Mouse (Mus musculus): Measurements from ENCODE around the gene Myh11.
"Not testable (repeated sequence)": the region's sequence is repeated elsewhere in the genome, so short reads cannot be mapped to it uniquely, and the experiment has no call there.

Gene Myh11

GRCm38 (mm10) chr16:14162988-14163416 lies 128.2 kb downstream of the Myh11 start, which contains the start of the genes Nde1 and Marf1:
TSS of gene Nde1 (plus strand) at chr16:14163275.
TSS of gene Marf1 (minus strand) at chr16:14163351.
- DNase-seq = peak; percentile 96

DNA sequence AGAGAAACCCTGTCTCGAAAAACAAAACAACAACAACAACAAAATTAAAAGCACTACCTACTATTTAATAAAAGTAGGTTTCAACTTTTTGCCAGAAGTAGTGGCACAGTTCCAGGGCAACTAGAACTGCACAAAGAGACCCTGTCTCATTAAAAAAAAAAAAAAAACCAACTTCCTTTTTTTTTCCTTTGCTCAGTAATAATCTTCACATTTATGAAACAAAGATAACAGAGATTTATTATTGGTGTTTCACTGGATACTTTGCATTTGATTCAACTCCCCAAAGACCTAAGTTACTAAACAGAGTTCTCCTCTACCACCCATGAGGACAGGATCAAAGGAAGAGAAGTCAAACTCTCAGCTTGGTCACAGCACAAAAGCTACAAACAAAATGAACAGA lies 130.2 kb downstream of the Myh11 start:
- no peak for DNase-seq

- peak; percentile 92 for DNase-seq
Measured at GRCm38 (mm10) chr16:14159746-14160131, 131.4 kb downstream of the Myh11 start.

GRCm38 (mm10) chr16:14158936-14159745 lies 132.0 kb downstream of the Myh11 start:
- DNase-seq = peak; percentile 100

DNA sequence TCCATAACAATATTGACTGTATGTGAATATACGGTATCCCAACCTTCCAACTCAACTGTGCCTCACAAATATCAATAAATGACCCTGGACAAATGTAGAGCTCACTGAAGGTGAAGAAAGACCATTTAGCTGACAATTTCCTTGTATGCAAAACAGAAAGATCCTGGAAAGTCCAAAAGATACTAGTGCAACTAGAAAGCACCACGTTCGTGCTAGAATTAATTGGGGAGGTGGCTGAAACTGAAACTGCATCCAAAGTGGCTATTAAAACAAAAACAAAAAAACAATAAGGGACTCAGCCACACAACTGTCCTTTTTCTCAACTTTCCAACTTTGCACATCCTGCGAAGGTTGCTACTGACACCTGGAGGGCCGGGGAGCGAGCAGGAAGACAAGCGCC lies 132.6 kb downstream of the Myh11 start:
- no peak for DNase-seq

DNA sequence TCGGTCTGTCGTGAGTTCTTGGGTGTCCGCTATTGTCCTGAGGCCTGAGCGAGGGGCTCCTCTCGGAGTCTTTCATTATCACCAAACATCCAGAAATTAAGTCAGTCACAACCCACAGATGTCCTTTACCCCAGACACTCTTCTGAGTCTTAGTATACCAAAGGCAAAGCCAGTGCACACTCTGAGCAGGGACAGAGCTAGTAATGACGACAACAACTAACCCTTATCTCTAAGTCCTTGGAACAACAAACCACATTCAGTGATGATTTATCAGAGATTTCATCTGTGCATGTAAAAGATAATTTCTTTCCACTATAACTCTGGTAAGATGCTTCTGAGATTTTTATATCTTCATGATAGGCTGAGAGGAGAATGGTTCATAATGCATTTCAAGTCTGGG lies 134.9 kb downstream of the Myh11 start:
- no peak for DNase-seq

DNA sequence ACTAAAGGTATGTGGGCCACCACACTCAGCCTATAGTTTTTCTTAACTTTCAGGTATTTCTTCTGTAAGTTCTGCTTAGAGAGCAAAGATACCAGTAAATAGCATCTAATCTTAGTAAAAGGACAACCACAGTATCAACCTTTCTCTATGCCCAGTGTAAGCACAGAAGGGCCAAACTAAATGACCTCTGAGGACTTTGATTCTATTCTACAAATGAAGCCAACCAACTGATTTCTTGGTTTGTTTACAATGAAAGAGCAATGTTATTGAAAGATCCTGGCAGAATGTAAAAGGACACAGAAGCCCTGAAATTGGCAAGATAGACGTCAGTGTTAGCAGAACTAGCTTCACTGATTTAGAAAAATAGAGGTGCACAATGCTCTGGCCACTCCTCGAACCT lies 135.5 kb downstream of the Myh11 start:
- not testable (repeated sequence) for DNase-seq

DNA sequence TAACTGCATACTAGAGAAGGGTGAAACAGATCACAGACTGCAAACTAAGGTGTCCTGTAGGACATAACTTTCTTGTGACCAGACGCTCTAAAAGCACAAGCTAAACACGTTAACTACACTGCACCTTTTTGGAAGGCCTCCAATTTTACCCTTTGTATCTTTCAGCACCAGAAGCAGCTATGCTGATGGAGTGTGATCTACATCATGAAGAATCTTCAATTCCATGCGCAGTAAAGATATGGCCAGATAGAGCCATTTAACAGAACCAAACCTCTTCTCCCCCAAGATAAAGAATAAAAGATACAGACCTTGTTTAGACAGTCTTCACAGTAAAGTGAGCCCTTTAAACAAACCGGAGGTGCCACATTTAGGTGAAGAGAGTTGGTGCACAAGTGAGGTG lies 139.5 kb downstream of the Myh11 start:
- no peak for DNase-seq

DNA sequence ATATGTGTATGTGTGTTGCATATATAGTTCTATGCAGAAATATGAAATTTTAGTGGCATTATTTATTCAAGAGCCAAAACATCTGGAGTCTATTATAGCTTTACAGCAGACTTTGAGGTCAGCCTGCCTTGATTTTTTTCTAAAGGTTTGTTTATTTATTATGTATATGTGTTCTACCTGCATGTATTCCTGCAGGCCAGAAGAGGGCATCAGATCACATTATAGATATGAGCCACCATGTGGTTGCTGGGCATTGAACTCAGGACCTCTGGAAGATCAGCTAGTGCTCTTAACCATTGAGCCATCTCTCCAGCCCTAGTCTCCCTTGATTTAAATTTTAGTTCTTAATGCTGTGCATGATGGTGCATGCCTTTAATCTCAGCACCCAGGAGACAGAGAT lies 143.5 kb downstream of the Myh11 start:
- no peak for DNase-seq
